Mouse (Mus musculus) heart, embryonic 13.5 days (tissue): ENCODE measurements around the gene Naa38. TPM values are rescaled to one million over a fixed set of nuclear protein-coding genes. Genes with fewer than 3 reads are reported as not detected.

ENCODE experiments used
- ATAC-seq: fragments of 200-750 bp; cut with Nextera tagmentation; 2 replicates; pipeline ENCODE4 v1.8.0; 2017; ENCODE audit warnings: moderate TSS enrichment; ENCODE audit not compliant: insufficient number of reproducible peaks, low FRiP score, low TSS enrichment; ENCODE audit errors: extremely low read depth
- H3K27ac ChIP-seq: fragments of 300-500 bp; sonication (generic); replicated peaks from 2 replicates; pipeline ENCODE4 v1.5.1; 2015; ENCODE audit warnings: moderate library complexity, mild to moderate bottlenecking, inconsistent platforms
- H3K27me3 ChIP-seq: fragments of 300-500 bp; sonication (generic); replicated peaks from 2 replicates; pipeline ENCODE4 v1.6.1; 2015; ENCODE audit warnings: mild to moderate bottlenecking, inconsistent platforms
- H3K36me3 ChIP-seq: fragments of 300-500 bp; sonication (generic); 2 replicates; pipeline ENCODE4 v1.6.1; 2015; ENCODE audit warnings: mild to moderate bottlenecking, inconsistent platforms
- H3K4me1 ChIP-seq: fragments of 300-500 bp; sonication (generic); 2 replicates; pipeline ENCODE4 v1.6.1; 2015; ENCODE audit warnings: inconsistent platforms
- H3K4me2 ChIP-seq: fragments of 300-500 bp; sonication (generic); 2 replicates; pipeline ENCODE4 v1.6.1; 2015; ENCODE audit warnings: inconsistent platforms, mild to moderate bottlenecking, moderate library complexity
- H3K4me3 ChIP-seq: fragments of 300-500 bp; sonication (generic); 2 replicates; pipeline ENCODE4 v1.5.1; 2015; ENCODE audit warnings: moderate library complexity, mild to moderate bottlenecking, inconsistent platforms
- H3K9ac ChIP-seq: fragments of 300-500 bp; sonication (generic); 2 replicates; pipeline ENCODE4 v1.6.1; 2015; ENCODE audit warnings: inconsistent platforms, mild to moderate bottlenecking, moderate library complexity
- H3K9me3 ChIP-seq: fragments of 300-500 bp; sonication (generic); 2 replicates; pipeline ENCODE4 v1.6.1; 2016; ENCODE audit warnings: inconsistent platforms
- WGBS: fragments of 180-500 bp; shearing (Covaris S2); methylation state at CpG from one replicate; pipeline ENCODE4 v1.1.7; 2015; ENCODE audit warnings: mixed read lengths; 5-methylcytosine and 5-hydroxymethylcytosine counted together
- polyA plus RNA-seq: library from polyadenylated mRNA; unstranded; fragments of >200 nt; fragmentation: Nextera tagmentation; extraction: Ambion mirVana; gene quantifications from 2 replicates; pipeline ENCODE4 v1.2.1, GENCODE M21; 2015

Naa38 gene
- polyA plus RNA-seq, 1 experiment from 2014 or later = 135 TPM

GRCm38 (mm10) chr11:69416921-69417448, 21.7 kb downstream of the Naa38 start:
- Histone ChIP-seq H3K27ac (peak overlapping the region; percentile 99), H3K36me3 (peaks cover 11% of the 10 kb centered on the region), H3K4me1 (peaks cover 83% of the 10 kb centered on the region), H3K4me2 (peak overlapping the region; percentile 99), H3K27me3 (peaks cover 17% of the 10 kb centered on the region), H3K9me3 (no peaks in the 10 kb centered on the region), H3K4me3 (peak overlapping the region; percentile 85), H3K9ac (peak overlapping the region; percentile 98)
- WGBS = 4% methylated on average over 8 of the region's 8 CpGs
- ATAC-seq = no peak

DNA sequence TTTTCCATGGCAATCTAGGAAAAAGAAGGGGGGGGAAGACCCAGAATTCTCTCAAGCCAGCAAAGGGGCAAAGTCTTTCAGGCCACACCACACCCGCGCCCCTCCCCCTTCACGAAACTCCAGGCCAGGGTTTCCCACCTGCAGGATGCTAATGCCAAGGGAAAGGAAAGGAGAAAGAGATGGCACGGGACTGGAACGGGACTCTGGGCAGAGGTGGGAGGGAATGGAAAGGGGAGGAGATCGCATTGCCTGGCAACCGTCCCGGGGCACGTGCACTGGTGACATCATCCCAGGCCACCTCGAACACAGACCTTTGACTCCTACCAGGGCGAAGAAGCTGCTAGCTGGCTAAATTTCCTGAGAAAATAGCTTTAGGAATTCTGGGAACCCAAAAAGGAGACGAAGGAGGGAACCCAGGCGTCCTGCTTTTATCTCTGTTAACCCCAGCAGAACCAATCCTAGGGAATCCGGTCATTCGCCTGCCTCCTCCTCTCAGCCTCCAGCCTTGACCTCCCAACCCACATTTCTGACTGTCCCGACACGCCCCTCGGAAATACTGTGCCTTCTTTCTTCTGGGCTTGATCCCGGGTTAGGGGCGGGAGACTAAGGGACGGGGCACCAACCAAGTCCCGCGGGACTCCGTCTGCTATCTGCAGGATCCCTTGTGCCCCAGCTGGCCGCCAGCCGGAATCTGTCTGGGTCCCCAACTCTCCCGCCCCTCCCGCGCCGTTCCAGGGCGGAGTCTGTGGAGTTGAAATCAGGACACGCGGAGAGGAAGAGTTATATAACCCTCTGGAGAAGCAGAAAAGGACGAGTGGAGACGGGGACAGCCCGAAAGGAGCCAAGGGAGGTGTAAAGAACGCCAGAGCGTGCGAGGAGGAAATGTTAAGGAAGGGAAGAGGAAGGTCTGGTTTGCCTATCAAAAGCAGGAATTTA, 22.4 kb downstream of the Naa38 start:
- peaks cover 7% of the 10 kb centered on the region for H3K36me3 ChIP-seq
- H3K9ac ChIP-seq = peak overlapping the region; percentile 98
- ATAC-seq = peak; percentile 53; the same call in 1 of the 2 replicates
- H3K27me3 ChIP-seq = peaks cover 24% of the 10 kb centered on the region
- peak overlapping the region; percentile 99 for H3K4me2 ChIP-seq
- peak overlapping the region; percentile 99 for H3K27ac ChIP-seq
- H3K4me3 ChIP-seq = peak overlapping the region; percentile 85
- peaks cover 76% of the 10 kb centered on the region for H3K4me1 ChIP-seq
- under 1% methylated on average over 39 of the region's 39 CpGs for WGBS
- H3K9me3 ChIP-seq = no peaks in the 10 kb centered on the region

DNA sequence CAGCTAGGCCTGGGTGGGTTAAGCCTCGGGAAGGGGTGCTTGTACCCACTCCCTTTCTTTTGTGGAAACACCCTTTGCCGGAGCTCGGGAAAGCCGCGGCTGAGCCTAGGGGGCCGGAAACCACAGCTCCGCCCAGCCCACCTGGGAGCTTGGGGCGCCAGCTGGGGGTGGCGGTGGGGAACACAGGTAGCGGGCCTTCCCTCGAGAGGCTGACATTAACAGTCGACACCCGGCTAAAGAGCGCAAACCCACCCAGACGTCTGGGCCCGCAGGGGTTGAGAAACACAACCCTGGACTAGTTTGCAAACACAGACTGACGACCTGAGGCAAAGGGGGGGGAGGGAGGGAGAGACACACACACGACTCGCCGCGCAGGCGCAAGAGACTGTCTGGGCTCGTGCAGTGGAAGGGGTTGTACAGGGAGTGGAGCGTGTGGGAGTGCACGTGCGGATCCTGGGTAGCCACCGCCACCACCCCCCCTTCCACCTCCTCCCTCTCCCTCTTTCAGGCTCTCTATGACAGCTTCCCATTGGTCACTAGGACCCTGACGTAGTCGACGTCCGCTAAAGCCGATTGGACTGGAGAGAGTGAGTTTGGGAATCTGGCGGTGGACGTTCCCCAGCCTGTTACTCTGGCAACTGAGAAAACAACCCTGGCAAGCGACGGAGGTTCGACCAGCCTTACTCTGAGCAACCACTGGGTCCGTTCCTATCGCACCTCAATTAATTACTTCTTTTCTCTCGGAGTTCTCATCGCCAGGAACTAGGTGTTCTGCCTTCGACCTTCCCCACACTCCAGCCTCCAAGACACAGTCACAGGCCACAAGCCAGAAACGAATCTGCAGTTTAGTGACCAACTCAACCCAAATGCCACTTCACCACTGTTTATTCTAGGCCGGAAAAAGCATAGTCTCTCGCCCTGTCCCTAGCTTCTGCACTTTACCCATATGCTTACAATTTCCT, 23.5 kb downstream of the Naa38 start:
- H3K27ac ChIP-seq = peak overlapping the region; percentile 99
- H3K4me2 ChIP-seq = peak overlapping the region; percentile 99
- H3K9ac ChIP-seq = peak overlapping the region; percentile 98
- H3K4me3 ChIP-seq = peak overlapping the region; percentile 85
- H3K36me3 ChIP-seq = no peaks in the 10 kb centered on the region
- WGBS = under 1% methylated on average over 41 of the region's 45 CpGs
- peaks cover 34% of the 10 kb centered on the region for H3K27me3 ChIP-seq
- ATAC-seq = peak; percentile 67
- peaks cover 65% of the 10 kb centered on the region for H3K4me1 ChIP-seq
- no peaks in the 10 kb centered on the region for H3K9me3 ChIP-seq

- Histone ChIP-seq H3K27me3 (peaks cover 39% of the 10 kb centered on the region), H3K9me3 (no peaks in the 10 kb centered on the region), H3K4me2 (peak overlapping the region; percentile 99), H3K4me3 (peak overlapping the region; percentile 85), H3K36me3 (no peaks in the 10 kb centered on the region), H3K9ac (peak overlapping the region; percentile 80), H3K27ac (peak overlapping the region; percentile 99), H3K4me1 (peaks cover 59% of the 10 kb centered on the region)
- 0% methylated on average over 19 of the region's 19 CpGs for WGBS
- no peak for ATAC-seq
Measured at GRCm38 (mm10) chr11:69419443-69419812, 24.1 kb downstream of the Naa38 start.

- WGBS = under 1% methylated on average over 31 of the region's 31 CpGs
- no peaks in the 10 kb centered on the region for H3K36me3 ChIP-seq
- H3K27ac ChIP-seq = peak overlapping the region; percentile 99
- H3K4me1 ChIP-seq = peaks cover 53% of the 10 kb centered on the region
- H3K4me3 ChIP-seq = peak overlapping the region; percentile 85
- peak overlapping the region; percentile 80 for H3K9ac ChIP-seq
- H3K9me3 ChIP-seq = no peaks in the 10 kb centered on the region
- H3K27me3 ChIP-seq = peaks cover 39% of the 10 kb centered on the region
- peak overlapping the region; percentile 99 for H3K4me2 ChIP-seq
- 0 out of 2 replicates have a peak, but pooled peaks have one; percentile 12 for ATAC-seq
Measured at GRCm38 (mm10) chr11:69419813-69420553, 24.7 kb downstream of the Naa38 start.

DNA sequence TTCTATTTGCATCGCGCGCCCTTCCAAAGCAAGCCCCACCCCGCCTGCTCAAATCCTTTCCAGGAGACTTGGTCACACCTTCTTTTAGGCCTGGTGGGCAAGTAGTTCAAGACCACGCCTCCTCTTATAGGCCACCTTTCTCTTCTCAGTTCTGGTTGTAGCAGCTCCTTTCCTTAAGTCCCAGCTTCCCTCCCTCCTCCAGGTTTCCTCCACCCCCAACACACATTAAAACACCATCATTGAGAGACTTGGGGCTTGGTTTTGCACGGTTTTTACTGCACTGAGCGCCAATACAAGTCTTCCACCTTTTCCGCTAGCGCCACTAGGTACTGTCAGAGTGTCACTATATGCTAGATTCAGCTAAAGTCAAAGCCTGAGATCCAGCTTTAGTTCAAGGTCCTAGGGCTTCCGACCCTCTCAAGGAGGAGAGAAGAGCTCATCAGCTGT, 25.3 kb downstream of the Naa38 start:
- peaks cover 39% of the 10 kb centered on the region for H3K27me3 ChIP-seq
- no peak for ATAC-seq
- 10% methylated on average over 10 of the region's 10 CpGs for WGBS
- peaks cover 47% of the 10 kb centered on the region for H3K4me1 ChIP-seq
- no peak overlapping the region for H3K27ac ChIP-seq
- no peaks in the 10 kb centered on the region for H3K36me3 ChIP-seq
- H3K9ac ChIP-seq = peak overlapping the region; percentile 80
- H3K4me2 ChIP-seq = peak overlapping the region; percentile 99
- peak overlapping the region; percentile 85 for H3K4me3 ChIP-seq
- H3K9me3 ChIP-seq = no peaks in the 10 kb centered on the region

- Histone ChIP-seq H3K36me3 (no peaks in the 10 kb centered on the region), H3K27me3 (peaks cover 39% of the 10 kb centered on the region), H3K4me3 (peak overlapping the region; percentile 85), H3K27ac (no peak overlapping the region), H3K4me1 (peaks cover 47% of the 10 kb centered on the region), H3K4me2 (peak overlapping the region; percentile 99), H3K9ac (peak overlapping the region; percentile 80), H3K9me3 (no peaks in the 10 kb centered on the region)
- ATAC-seq = no peak
- WGBS = 14% methylated on average over 25 of the region's 25 CpGs
Measured at GRCm38 (mm10) chr11:69421131-69421977, 26.1 kb downstream of the Naa38 start.

DNA sequence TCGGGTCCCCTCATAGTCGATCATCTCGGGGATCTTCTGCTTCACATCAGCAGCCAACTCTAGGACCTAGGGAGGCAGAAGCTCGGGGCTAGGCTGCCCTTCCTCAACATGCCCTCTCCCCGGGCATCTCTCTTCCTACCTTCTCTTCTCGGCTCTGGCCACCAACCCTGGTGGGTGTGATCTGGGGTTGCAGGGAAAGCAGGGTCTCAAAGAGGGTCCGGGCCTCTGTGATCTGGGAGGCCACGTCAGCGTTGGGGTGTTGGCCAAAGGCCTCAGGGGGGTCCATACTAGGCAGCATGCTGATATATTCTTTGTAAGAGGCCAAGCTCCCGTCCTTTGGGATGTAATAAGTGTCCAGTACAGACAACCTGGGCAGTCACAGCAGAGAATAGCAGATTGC, 27.6 kb downstream of the Naa38 start:
- WGBS = 82% methylated on average over 10 of the region's 10 CpGs
- no peak for ATAC-seq
- peaks cover 32% of the 10 kb centered on the region for H3K4me1 ChIP-seq
- no peak overlapping the region for H3K27ac ChIP-seq
- no peak overlapping the region for H3K4me3 ChIP-seq
- no peak overlapping the region for H3K4me2 ChIP-seq
- peaks cover 39% of the 10 kb centered on the region for H3K27me3 ChIP-seq
- H3K36me3 ChIP-seq = no peaks in the 10 kb centered on the region
- H3K9me3 ChIP-seq = no peaks in the 10 kb centered on the region
- no peak overlapping the region for H3K9ac ChIP-seq

DNA sequence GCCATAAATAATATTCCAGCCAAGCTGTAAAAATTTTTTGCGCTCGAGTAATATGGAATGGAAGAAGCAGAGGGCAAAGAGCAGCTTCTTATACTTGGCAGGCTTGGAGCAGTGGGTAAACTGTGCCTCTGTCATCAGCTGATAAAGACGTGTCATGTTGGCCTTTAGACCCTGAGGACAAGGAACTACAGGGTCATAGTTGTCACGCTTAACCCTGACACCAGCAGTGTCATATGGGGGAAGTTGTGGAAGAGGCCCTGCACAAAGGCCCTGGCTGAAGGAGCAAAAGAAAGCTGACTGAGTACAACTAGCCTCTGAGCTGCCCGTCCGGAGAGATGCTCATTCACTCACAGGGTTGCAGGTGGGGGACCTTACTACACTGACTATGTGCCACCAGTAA, 28.6 kb downstream of the Naa38 start:
- no peak overlapping the region for H3K4me2 ChIP-seq
- ATAC-seq = no peak
- H3K27me3 ChIP-seq = peaks cover 39% of the 10 kb centered on the region
- H3K4me3 ChIP-seq = no peak overlapping the region
- H3K4me1 ChIP-seq = peaks cover 26% of the 10 kb centered on the region
- H3K36me3 ChIP-seq = no peaks in the 10 kb centered on the region
- no peak overlapping the region for H3K9ac ChIP-seq
- H3K27ac ChIP-seq = no peak overlapping the region
- 44% methylated on average over 6 of the region's 6 CpGs for WGBS
- no peaks in the 10 kb centered on the region for H3K9me3 ChIP-seq

GRCm38 (mm10) chr11:69426246-69426645, 31.0 kb downstream of the Naa38 start:
- H3K4me1 ChIP-seq = peaks cover 14% of the 10 kb centered on the region
- no peaks in the 10 kb centered on the region for H3K36me3 ChIP-seq
- H3K27me3 ChIP-seq = peaks cover 29% of the 10 kb centered on the region
- no peak overlapping the region for H3K27ac ChIP-seq
- ATAC-seq = no peak
- no peak overlapping the region for H3K4me2 ChIP-seq
- no peak overlapping the region for H3K9ac ChIP-seq
- no peaks in the 10 kb centered on the region for H3K9me3 ChIP-seq
- WGBS = 66% methylated on average over 2 of the region's 2 CpGs
- H3K4me3 ChIP-seq = no peak overlapping the region
